Mouse (Mus musculus) E14TG2a.4 (cell line): ENCODE measurements around the gene Ciz1.

Experiments
- H3K27me3 ChIP-seq: 2 replicates; pipeline ENCODE4 v1.6.1; 2014; ENCODE audit warnings: low read length, control low read depth; ENCODE audit not compliant: insufficient read depth
- H3K36me3 ChIP-seq: 2 replicates; pipeline ENCODE4 v1.6.1; 2014; ENCODE audit warnings: low read length, control low read depth; ENCODE audit not compliant: insufficient read depth
- H3K4me1 ChIP-seq: replicated peaks from 2 replicates; pipeline ENCODE4 v1.6.1; 2014; ENCODE audit warnings: low read depth, low read length, control low read depth
- H3K4me3 ChIP-seq: replicated peaks from 2 replicates; pipeline ENCODE4 v1.5.1; 2014; ENCODE audit warnings: mild to moderate bottlenecking, low read length
- H3K9me3 ChIP-seq: 2 replicates; pipeline ENCODE4 v1.6.1; 2014; ENCODE audit warnings: low read length, control low read depth
- CTCF ChIP-seq: conservative IDR thresholded peaks from 2 replicates; pipeline ENCODE4 v1.5.1; 2014; ENCODE audit warnings: low read length
- NANOG ChIP-seq: IDR thresholded peaks from 2 replicates; pipeline ENCODE4 v1.6.1; 2014; ENCODE audit warnings: borderline replicate concordance, low read length, mixed read lengths
- POU5F1 ChIP-seq: IDR thresholded peaks from 2 replicates; pipeline ENCODE4 v1.6.1; 2014; ENCODE audit warnings: low read length, borderline replicate concordance

The Ciz1 gene

GRCm38 (mm10) chr2:32342039-32342438 is 10.1 kb upstream of the Ciz1 start:
- peaks cover 34% of the 10 kb centered on the region for H3K4me1 ChIP-seq
- H3K36me3 ChIP-seq, result no peaks in the 10 kb centered on the region
- H3K9me3 ChIP-seq, result no peaks in the 10 kb centered on the region
- H3K27me3 ChIP-seq, result peaks cover 6% of the 10 kb centered on the region; the same call in 1 of the 2 replicates
- TF ChIP-seq CTCF (no peak), NANOG (no peak), POU5F1 (no peak)
- H3K4me3 ChIP-seq, result no peak overlapping the region

- TF ChIP-seq NANOG (no peak), CTCF (no peak), POU5F1 (no peak)
- Histone ChIP-seq H3K9me3 (no peaks in the 10 kb centered on the region), H3K27me3 (0 out of 2 replicates have a peak, but pooled peaks cover 8% of the 10 kb centered on the region), H3K36me3 (no peaks in the 10 kb centered on the region), H3K4me3 (no peak overlapping the region), H3K4me1 (peaks cover 37% of the 10 kb centered on the region)
These were observed 9.4 kb upstream of the Ciz1 start for GRCm38 (mm10) chr2:32342539-32343350.

GRCm38 (mm10) chr2:32343351-32343671 is 8.8 kb upstream of the Ciz1 start:
- H3K27me3 ChIP-seq, result 0 out of 2 replicates have a peak, but pooled peaks cover 8% of the 10 kb centered on the region
- no peak for TF ChIP-seq NANOG
- TF ChIP-seq POU5F1, result no peak
- no peak for TF ChIP-seq CTCF
- no peaks in the 10 kb centered on the region for H3K9me3 ChIP-seq
- peaks cover 40% of the 10 kb centered on the region for H3K4me1 ChIP-seq
- H3K4me3 ChIP-seq, result no peak overlapping the region
- no peaks in the 10 kb centered on the region for H3K36me3 ChIP-seq

GRCm38 (mm10) chr2:32344056-32344455 is 8.1 kb upstream of the Ciz1 start:
- H3K27me3 ChIP-seq, result peaks cover 13% of the 10 kb centered on the region; the same call in 1 of the 2 replicates
- H3K36me3 ChIP-seq, result no peaks in the 10 kb centered on the region
- TF ChIP-seq NANOG (no peak), CTCF (no peak), POU5F1 (no peak)
- peaks cover 48% of the 10 kb centered on the region for H3K4me1 ChIP-seq
- no peak overlapping the region for H3K4me3 ChIP-seq
- no peaks in the 10 kb centered on the region for H3K9me3 ChIP-seq

GRCm38 (mm10) chr2:32344598-32345321 is 7.4 kb upstream of the Ciz1 start:
- H3K27me3 ChIP-seq, result peaks cover 19% of the 10 kb centered on the region; the same call in 1 of the 2 replicates
- H3K4me1 ChIP-seq, result peaks cover 54% of the 10 kb centered on the region
- H3K4me3 ChIP-seq, result no peak overlapping the region
- TF ChIP-seq POU5F1, result no peak
- no peak for TF ChIP-seq NANOG
- no peak for TF ChIP-seq CTCF
- H3K9me3 ChIP-seq, result no peaks in the 10 kb centered on the region
- no peaks in the 10 kb centered on the region for H3K36me3 ChIP-seq

- TF ChIP-seq POU5F1 (no peak), CTCF (no peak), NANOG (no peak)
- Histone ChIP-seq H3K36me3 (no peaks in the 10 kb centered on the region), H3K4me1 (peaks cover 61% of the 10 kb centered on the region), H3K9me3 (no peaks in the 10 kb centered on the region), H3K4me3 (no peak overlapping the region), H3K27me3 (peaks cover 38% of the 10 kb centered on the region)
These were observed 5.1 kb upstream of the Ciz1 start for GRCm38 (mm10) chr2:32347019-32347418.

GRCm38 (mm10) chr2:32348311-32348710 is 3.8 kb upstream of the Ciz1 start:
- H3K4me1 ChIP-seq, result peaks cover 67% of the 10 kb centered on the region
- H3K36me3 ChIP-seq, result no peaks in the 10 kb centered on the region
- H3K9me3 ChIP-seq, result no peaks in the 10 kb centered on the region
- H3K27me3 ChIP-seq, result peaks cover 48% of the 10 kb centered on the region
- TF ChIP-seq NANOG (no peak), POU5F1 (no peak), CTCF (no peak)
- H3K4me3 ChIP-seq, result peak overlapping the region; percentile 39

GRCm38 (mm10) chr2:32349625-32350255 is 2.4 kb upstream of the Ciz1 start:
- H3K4me3 ChIP-seq, result peak overlapping the region; percentile 23
- TF ChIP-seq POU5F1 (no peak), NANOG (no peak)
- peaks cover 65% of the 10 kb centered on the region for H3K4me1 ChIP-seq
- no peaks in the 10 kb centered on the region for H3K9me3 ChIP-seq
- H3K27me3 ChIP-seq, result peaks cover 48% of the 10 kb centered on the region
- H3K36me3 ChIP-seq, result no peaks in the 10 kb centered on the region
